Mouse (Mus musculus) liver, postnatal 0 days (tissue): Measurements from ENCODE around the gene Lmod1. TPM values are rescaled to one million over a fixed set of nuclear protein-coding genes. Genes with fewer than 3 reads are reported as not detected.

ENCODE experiments used
- ATAC-seq: fragments of 200-750 bp; cut with Nextera tagmentation; 2 replicates; pipeline ENCODE4 v1.8.0; 2017; ENCODE audit warnings: mild to moderate bottlenecking, moderate library complexity
- DNase-seq: peaks from one replicate; pipeline ENCODE4 v3.0.0-alpha.2; 2016
- H3K27ac ChIP-seq: fragments of 300-500 bp; sonication (generic); 2 replicates; pipeline ENCODE4 v1.5.1; 2014; ENCODE audit warnings: antibody characterized with exemption, moderate library complexity, mild to moderate bottlenecking, low read depth
- H3K27me3 ChIP-seq: fragments of 300-500 bp; sonication (generic); 2 replicates; pipeline ENCODE4 v1.6.1; 2014; ENCODE audit warnings: low read length, control low read depth, mixed read lengths; ENCODE audit not compliant: insufficient read depth
- H3K36me3 ChIP-seq: fragments of 300-500 bp; sonication (generic); replicated peaks from 2 replicates; pipeline ENCODE4 v1.6.1; 2014; ENCODE audit warnings: mild to moderate bottlenecking, control low read depth, low read length, moderate library complexity, mixed read lengths; ENCODE audit not compliant: insufficient read depth
- H3K4me1 ChIP-seq: fragments of 300-500 bp; sonication (generic); 2 replicates; pipeline ENCODE4 v1.6.1; 2014; ENCODE audit warnings: antibody characterized with exemption, mild to moderate bottlenecking, control low read depth; ENCODE audit not compliant: insufficient read depth
- H3K4me2 ChIP-seq: fragments of 300-500 bp; sonication (generic); 2 replicates; pipeline ENCODE4 v1.6.1; 2014; ENCODE audit warnings: low read depth, mild to moderate bottlenecking, low read length, moderate library complexity, mixed read lengths
- H3K4me3 ChIP-seq: fragments of 300-500 bp; sonication (generic); 2 replicates; pipeline ENCODE4 v1.5.1; 2014; ENCODE audit warnings: low read depth, low read length
- H3K9ac ChIP-seq: fragments of 300-500 bp; sonication (generic); replicated peaks from 2 replicates; pipeline ENCODE4 v1.6.1; 2014; ENCODE audit warnings: mild to moderate bottlenecking, moderate library complexity
- H3K9me3 ChIP-seq: fragments of 300-500 bp; sonication (generic); 2 replicates; pipeline ENCODE4 v1.6.1; 2016; ENCODE audit warnings: mild to moderate bottlenecking, control low read depth, low read length, mixed read lengths
- CTCF ChIP-seq: sonication (generic); IDR thresholded peaks from 2 replicates; pipeline ENCODE4 v1.5.1; 2016; ENCODE audit warnings: antibody characterized with exemption, low read depth
- EP300 ChIP-seq: IDR thresholded peaks from 2 replicates; pipeline ENCODE4 v1.6.1; 2016; ENCODE audit warnings: antibody characterized with exemption, low read depth, mild to moderate bottlenecking
- WGBS: fragments of 180-500 bp; shearing (Covaris S2); extraction: QIAGEN DNeasy Blood & Tissue Kit; methylation state at CpG from one replicate; pipeline ENCODE4 v1.1.7; 2014; ENCODE audit not compliant: insufficient replicate concordance; 5-methylcytosine and 5-hydroxymethylcytosine counted together
- polyA plus RNA-seq: library from polyadenylated mRNA; unstranded; fragments of >200 nt; fragmentation: Nextera tagmentation; extraction: Ambion mirVana; gene quantifications from 2 replicates; pipeline ENCODE4 v1.2.1, GENCODE M21; 2015

The Lmod1 gene
- polyA plus RNA-seq, 1 experiment from 2014 or later, result 0.14 TPM

- ATAC-seq (no peak), DNase-seq (no peak)
- no peaks in the 10 kb centered on the region for H3K9me3 ChIP-seq
- WGBS, result 59% methylated on average over 4 of the region's 4 CpGs
- H3K9ac ChIP-seq, result no peak overlapping the region
- no peak overlapping the region for H3K27ac ChIP-seq
- no peaks in the 10 kb centered on the region for H3K27me3 ChIP-seq
- no peaks in the 10 kb centered on the region; the same call in 1 of the 2 replicates for H3K4me1 ChIP-seq
- H3K36me3 ChIP-seq, result no peaks in the 10 kb centered on the region
- no peak overlapping the region for H3K4me3 ChIP-seq
- TF ChIP-seq CTCF (no peak), EP300 (no peak)
- H3K4me2 ChIP-seq, result no peak overlapping the region
These were observed 23.0 kb downstream of the Lmod1 start for GRCm38 (mm10) chr1:135347498-135348169.

DNA sequence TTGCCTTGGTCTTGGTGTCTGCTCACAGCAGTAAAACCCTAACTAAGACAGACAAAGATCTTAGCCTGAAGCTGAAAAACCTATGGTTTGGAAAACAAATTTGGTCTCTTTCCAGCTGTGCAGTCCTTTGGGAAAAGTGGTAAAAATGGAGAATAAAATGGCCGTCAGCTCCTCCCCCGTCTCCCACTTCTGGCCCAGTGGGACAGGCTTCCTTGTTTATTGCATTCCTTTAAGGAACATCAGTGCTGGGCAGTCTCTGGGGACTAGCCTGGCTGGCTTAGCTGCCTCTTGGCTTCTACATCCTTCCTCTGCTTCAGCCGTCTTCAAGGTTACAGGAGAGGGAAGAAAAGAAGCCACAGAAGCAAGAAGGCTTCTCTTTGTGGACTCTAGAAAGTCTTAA, 27.3 kb downstream of the Lmod1 start:
- DNase-seq (no peak), ATAC-seq (no peak)
- Histone ChIP-seq H3K4me3 (no peak overlapping the region), H3K36me3 (no peaks in the 10 kb centered on the region), H3K4me2 (no peak overlapping the region), H3K4me1 (no peaks in the 10 kb centered on the region; the same call in 1 of the 2 replicates), H3K27ac (no peak overlapping the region), H3K9ac (no peak overlapping the region), H3K9me3 (no peaks in the 10 kb centered on the region), H3K27me3 (no peaks in the 10 kb centered on the region)
- WGBS, result 76% methylated on average over 3 of the region's 3 CpGs
- no peak for TF ChIP-seq CTCF
- TF ChIP-seq EP300, result no peak

GRCm38 (mm10) chr1:135359071-135359470, 34.5 kb downstream of the Lmod1 start:
- Histone ChIP-seq H3K4me1 (no peaks in the 10 kb centered on the region), H3K4me2 (no peak overlapping the region), H3K27ac (no peak overlapping the region), H3K27me3 (no peaks in the 10 kb centered on the region), H3K9ac (no peak overlapping the region), H3K4me3 (no peak overlapping the region), H3K36me3 (no peaks in the 10 kb centered on the region), H3K9me3 (no peaks in the 10 kb centered on the region)
- TF ChIP-seq CTCF (no peak), EP300 (no peak)
- DNase-seq (no peak), ATAC-seq (no peak)
- 33% methylated on average over 2 of the region's 2 CpGs for WGBS

- Histone ChIP-seq H3K27me3 (no peaks in the 10 kb centered on the region), H3K27ac (no peak overlapping the region), H3K4me1 (no peaks in the 10 kb centered on the region), H3K9ac (no peak overlapping the region), H3K9me3 (no peaks in the 10 kb centered on the region), H3K4me3 (no peak overlapping the region), H3K4me2 (no peak overlapping the region), H3K36me3 (no peaks in the 10 kb centered on the region)
- no peak for ATAC-seq
- no peak for DNase-seq
- 72% methylated on average over 4 of the region's 4 CpGs for WGBS
- TF ChIP-seq EP300, result no peak
- no peak for TF ChIP-seq CTCF
These were observed 36.9 kb downstream of the Lmod1 start for GRCm38 (mm10) chr1:135361491-135361890.

DNA sequence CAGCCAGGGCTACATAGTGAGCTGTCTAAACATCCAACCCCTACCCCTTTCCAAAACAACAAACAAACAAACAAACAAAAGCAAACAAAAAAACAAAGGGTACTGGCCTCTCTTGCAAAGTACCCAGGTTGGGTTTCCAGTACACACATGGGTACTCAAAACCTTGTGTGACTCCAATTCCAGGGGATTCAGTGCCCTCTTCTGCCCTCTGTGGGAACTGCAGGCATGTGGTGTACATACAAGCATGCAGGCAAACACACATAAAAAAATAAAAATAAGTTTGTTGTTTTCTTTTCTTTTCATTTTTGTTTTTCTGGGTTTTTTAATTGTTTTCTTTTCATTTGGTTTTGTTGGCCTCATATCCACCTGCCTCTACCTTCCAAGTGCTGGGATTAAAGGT, 37.5 kb downstream of the Lmod1 start:
- H3K9ac ChIP-seq, result no peak overlapping the region
- no peak overlapping the region for H3K4me2 ChIP-seq
- ATAC-seq (no peak), DNase-seq (no peak)
- no peaks in the 10 kb centered on the region for H3K36me3 ChIP-seq
- no peaks in the 10 kb centered on the region for H3K9me3 ChIP-seq
- H3K27me3 ChIP-seq, result no peaks in the 10 kb centered on the region
- no peak overlapping the region for H3K27ac ChIP-seq
- no peaks in the 10 kb centered on the region for H3K4me1 ChIP-seq
- no peak overlapping the region for H3K4me3 ChIP-seq
- 0 out of 2 replicates have a peak, but pooled peaks have one; percentile 6 for TF ChIP-seq CTCF
- TF ChIP-seq EP300, result no peak

GRCm38 (mm10) chr1:135363446-135363845, 38.8 kb downstream of the Lmod1 start:
- ATAC-seq, result no peak
- Histone ChIP-seq H3K9ac (no peak overlapping the region), H3K4me3 (no peak overlapping the region), H3K27ac (no peak overlapping the region), H3K36me3 (no peaks in the 10 kb centered on the region), H3K27me3 (no peaks in the 10 kb centered on the region), H3K9me3 (no peaks in the 10 kb centered on the region), H3K4me1 (no peaks in the 10 kb centered on the region), H3K4me2 (no peak overlapping the region)
- TF ChIP-seq CTCF, result no peak
- no peak for TF ChIP-seq EP300
- 77% methylated on average over 8 of the region's 8 CpGs for WGBS
- DNase-seq, result no peak
